Mouse (Mus musculus): ENCODE measurements at regions not wholly inside any gene's neighbourhood (a gene's known extent, or its start where the extent isn't known, plus 50 kb on each side); places are given as distances from the start of the nearest gene placed in this dataset.

DNA sequence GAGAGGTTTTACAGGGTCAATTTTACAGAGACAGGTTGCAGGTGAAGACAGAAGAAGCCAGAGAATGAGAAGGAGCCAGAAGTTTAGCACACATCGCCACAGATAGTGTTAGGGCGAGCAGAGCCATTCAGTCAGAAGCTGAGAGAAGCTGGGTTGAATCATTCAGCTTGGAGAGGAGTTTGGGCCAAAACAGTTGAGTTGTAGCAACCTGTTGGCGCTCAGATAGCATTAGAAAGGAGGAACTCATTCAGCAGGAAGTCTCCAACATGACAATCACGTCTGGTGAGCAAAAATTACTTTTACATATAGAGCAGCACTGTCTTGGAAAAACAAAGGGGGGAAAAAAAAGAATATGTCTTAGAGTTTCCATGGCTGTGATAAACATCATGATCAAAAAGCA is 53.2 kb downstream of the Fam43a start:
- no peak for DNase-seq (ENCODE audit: low spot score)

DNA sequence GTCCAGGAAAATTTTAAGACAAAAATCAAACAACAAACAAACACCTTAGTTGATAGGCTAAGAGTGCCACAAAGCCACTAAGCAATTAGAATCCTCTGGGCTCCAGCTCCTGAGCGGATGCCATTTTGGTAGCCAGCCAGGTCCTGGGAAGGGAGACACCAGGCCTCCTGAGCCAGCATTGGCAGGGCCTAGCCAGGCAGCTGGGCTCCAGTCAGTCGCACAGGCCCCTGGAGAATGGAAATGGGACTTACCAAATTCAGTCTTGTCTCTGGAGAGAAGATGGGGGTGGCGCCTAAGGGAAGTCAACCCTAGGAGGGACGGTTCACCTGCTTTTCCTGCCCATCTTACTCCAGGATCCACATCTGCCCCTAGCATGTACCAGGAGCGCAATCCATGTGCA is 54.3 kb downstream of the Fam43a start:
- DNase-seq (ENCODE audit: low spot score): peak; percentile 8

DNA sequence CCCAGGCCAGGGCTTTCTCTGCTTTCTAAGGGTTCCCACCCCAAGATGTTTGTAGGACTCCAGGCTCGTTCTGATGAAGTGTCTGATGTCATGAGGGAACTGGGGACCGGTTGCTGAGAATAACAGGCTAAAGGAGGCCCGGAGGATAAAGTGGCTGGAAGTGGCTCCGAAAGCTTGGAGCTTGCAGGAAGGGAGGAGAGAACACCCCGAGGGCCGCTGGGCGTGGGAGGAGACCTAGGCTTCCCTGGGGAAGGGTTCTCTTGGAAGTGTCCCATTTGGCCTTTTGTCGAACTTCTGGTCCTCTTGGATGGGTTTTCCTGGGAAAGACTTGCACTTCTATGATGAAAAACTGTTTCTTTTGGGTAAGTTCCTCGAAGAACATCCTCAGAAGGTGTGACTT is 54.7 kb downstream of the Fam43a start:
- DNase-seq (ENCODE audit: low spot score): no peak

DNA sequence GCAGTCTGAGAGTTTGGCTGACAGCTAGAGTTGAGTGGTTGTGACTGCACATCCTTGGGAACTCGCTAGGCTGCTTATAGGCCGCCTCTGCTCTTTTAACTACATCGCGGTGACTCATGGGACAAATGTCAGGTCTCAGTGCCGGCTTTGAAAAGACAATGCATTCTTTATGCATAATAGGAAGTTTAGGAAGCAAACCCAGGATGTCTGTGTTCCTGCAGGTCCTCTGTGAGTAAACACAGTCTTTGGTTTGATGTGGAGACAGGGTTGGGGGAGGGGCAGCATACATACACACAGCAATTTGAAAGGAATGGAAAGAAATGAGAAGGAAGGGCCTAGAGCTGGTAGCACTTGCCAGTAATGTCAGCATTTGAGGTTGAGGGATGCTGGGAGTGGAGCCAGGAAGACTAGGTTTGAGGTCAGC is 56.3 kb downstream of the Fam43a start:
- DNase-seq (ENCODE audit: low spot score): no peak

DNA sequence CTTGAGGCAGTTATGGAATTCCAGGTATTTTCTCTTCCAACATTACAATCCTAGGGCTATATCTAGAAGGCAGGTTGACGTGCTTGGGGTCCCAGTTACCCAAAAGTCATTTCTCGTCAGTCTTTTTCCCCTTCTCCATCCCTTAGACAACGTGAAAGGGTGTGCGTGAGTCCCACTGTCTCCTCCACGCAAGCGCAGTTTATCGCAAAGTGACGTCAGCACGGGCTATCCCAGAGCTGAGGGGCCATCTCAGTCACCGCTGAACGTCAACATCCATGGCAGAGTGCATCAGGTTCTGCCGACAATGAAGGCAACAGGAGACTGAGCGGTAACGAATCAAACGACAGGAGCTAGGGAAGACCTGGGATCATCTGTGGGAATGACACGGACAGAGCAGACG is 57.4 kb downstream of the Fam43a start:
- no peak for DNase-seq (ENCODE audit: low spot score)

DNA sequence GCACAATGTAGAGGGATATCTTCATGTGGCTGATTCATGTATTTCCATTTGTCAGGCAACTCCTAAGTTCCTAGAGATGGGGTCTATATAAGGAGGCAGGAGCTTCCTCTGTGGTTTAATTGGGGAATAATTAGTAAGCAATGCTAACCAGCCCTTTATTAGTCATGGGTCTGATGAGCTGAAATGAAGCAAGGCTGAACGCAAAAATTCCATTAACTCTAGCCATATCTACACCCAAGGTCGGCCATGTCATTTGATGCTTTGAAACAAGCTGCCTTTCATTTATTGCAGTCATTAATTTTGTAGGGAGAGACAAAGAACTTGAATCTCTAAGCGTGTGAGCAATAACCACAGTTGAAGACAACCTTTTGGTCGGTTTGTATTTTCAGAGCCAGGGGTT is 59.4 kb downstream of the Fam43a start:
- DNase-seq (ENCODE audit: low spot score): no peak

DNA sequence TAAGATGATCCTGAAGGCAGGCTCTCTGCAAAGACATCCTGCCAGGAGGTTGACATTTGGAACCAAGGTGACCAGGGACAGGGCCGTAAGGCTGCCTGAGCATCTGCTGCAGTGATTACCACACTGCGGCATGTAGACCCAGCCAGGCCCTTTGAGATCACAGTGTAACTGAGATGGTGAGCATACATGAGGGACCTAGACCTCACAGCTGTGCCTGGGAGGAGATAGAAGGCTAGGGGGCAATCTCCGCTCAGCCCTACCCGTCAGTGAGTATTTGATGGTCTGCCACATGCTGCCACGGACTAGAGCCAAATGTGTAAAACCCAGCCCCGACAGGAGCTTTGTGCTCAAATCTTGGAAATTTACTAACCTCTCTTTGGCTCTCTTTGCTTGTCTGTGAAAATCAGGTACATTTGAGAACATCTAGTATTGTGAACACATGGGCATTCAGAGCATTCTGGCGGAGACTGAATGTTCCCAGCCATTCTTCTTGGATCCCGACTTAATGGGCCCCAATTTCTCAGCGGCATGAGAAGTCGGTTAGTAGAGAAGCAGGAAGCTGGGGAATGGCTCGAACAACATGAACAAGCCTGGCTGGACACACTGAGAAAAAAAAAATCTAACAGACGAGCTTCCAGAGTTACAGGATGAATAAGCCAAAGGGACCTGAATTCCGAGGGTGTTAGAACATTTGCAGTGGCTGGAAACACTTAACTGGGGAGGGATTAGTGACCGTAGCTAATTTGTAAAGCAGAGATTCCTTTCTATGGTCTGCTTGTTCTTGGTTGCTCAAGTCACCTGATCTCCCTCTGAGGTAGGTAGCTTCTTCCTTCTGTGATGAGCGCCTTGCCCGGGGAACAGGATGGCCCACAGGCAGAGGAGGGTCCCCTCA is 61.8 kb downstream of the Fam43a start:
- DNase-seq (ENCODE audit: low spot score): no peak

DNA sequence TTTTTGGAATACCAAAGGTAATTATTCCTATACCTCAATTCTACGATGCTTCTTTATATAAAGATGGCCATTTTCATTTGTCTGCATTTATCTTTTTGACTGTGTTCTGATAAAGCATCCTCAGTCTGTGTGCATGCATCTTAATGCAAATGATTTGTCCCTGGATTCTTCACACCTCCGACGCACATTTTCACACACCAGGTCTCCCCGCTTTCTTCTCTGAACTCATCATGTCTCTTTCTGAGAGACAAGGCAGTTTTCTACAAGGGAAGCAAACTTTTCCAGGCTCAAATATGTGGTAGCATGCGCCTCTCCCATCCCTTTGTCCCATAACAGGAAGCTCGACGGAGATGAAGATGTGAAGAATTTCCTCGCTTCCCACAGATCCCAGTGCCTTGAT is 63.5 kb downstream of the Fam43a start:
- no peak for DNase-seq (ENCODE audit: low spot score)

DNA sequence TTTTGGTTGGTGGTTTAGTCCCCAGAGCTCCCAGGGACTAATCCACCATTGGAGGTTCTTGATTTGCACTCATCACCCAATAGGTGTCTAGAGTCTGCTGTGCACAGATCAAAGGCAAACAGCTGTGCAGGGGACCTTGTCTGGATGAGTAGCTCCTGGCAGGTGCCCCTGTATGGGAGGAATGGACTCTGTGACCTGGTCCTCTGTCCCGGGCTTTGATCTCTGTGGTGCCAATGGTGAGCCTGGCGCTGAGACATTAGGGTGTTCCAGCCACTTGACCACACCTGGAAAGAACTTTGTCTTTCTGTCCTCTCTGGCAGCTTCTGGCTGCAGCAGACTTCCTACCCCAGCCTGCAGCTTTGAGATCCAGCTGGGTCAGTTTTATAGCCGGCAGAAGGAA is 64.4 kb downstream of the Fam43a start:
- no peak for DNase-seq (ENCODE audit: low spot score)

DNA sequence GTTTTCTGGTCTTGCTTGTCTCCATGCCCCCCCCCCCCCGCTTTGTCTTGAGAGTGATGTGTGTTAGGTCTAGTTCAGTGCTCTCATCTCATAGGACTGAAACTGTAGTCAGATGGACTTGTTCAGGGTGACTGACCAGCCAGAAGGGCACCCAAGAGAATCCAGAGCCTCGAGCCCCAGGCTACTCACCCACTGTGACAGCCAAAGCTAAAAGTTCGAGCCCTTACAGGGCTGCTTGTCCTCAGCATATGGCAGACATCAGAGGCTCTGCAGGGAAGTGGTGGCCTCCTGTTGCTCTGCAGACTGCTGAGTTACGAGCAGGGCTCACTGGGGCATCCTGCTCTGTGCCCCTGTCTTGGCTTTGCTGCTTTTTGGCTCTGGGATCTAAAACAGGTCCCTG is 64.9 kb downstream of the Fam43a start:
- DNase-seq (ENCODE audit: low spot score): no peak

DNA sequence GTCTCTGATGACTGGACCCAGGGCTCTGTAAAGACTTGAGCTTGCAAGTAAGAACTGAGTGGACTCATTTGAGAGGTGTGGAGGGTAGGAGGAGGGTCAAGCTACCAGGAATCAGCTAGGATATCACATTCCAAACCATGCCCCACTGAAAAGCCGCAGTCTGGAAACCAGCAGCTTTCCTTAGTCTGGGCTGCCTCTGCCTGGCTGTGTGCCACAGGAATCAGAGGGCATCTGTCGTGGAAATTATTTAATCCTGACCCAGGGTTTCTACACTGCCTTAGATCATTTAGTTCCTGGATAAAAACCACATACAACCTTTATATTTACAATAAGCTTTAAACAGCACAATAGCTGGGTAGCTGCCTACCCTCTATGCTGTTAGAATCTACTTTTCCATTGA is 66.4 kb downstream of the Fam43a start:
- no peak for DNase-seq (ENCODE audit: low spot score)

DNA sequence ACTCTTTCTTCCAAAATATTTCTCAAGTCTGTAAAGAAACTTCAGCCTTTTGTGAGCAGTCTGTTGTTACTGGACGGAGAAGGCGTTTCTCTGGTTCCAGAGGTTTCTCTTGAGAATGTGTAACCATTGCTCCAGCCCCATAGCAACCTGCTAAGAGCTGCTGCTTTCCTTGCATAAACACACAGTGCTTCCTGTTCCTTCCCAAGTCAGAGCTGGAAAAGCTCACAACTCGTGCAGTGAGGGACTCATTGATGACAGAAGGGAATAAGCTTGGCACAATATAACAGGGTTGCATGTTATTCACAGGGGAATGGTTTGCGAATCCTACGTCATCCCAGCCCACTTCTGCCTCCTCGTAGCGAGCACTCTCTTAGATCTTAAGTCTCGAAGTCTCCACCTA is 70.4 kb downstream of the Fam43a start:
- DNase-seq (ENCODE audit: low spot score): no peak

DNA sequence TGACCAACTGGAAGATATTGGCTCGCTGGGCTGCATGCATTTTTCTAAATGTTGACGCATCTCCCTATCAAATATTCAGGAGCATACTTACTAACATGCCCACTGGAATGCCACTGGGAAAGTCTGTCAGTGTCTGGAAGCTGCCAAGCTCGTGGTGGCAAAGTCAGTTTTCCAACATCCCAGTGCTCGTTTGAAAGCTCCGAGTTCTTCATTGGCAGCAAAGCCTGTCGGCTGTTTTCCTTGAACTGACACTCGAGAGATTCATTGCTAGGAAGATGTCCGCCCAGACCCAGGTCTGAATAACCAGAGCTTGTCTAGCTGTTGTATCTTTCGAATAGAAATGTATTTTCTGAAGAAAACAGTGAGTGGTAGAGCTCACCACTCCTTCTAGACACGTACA is 72.1 kb downstream of the Fam43a start:
- DNase-seq (ENCODE audit: low spot score): no peak

DNA sequence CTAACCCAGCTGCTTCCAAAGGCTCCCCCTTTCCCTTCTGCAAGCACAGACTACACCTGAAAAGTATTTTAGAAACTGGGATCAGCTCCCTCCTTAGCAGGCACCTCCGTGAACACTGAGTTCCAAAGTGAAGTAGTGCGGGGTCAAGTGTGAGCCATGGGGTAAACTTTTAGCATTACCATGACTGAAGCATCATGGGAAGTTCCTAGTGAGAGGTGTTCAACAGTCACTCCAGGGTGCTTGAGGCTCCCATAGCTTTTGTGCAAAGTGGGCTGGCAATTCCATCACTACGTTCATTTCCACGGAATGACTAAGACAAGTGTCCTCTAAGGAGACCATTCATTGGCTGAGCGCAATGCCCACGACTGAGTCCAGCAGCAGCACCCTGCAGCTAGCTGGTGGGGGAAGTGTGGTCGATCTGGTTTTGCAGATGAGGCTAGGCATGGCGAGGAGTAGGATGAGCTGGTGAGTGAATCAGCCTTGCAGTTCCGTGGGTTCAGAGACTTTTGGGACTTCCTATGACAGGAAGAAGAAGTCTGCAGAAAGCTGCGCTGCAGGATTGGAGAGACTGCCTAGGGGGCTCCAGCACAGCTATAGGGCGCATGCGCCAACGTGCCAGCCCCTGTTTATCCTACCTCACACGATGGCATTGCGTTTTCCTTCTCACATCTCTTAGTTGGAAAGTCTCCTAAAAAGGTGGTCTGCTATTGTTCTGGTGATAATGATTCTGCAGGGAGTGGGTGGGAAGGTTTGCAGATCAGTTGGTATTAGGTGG is 73.4 kb downstream of the Fam43a start:
- no peak for DNase-seq (ENCODE audit: low spot score)

DNA sequence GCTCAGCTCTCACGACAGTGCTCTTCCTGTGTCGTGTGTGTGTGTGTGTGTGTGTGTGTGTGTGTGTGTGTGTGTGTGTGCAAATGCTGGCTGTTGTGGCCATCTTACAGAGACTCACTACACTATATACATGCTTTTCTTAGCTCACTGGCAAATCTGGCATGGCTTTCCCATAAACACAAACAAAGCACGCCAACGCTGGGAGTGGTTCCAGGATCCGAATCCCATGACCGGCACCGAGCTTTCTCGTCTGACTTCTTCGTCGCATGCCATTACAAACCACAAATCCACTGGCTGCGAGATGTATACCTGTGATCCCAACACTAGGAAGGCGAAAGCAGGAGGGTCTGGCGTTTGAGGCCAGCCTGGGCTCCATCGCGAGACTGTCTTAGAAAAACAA is 74.1 kb downstream of the Fam43a start:
- DNase-seq (ENCODE audit: low spot score): no peak

DNA sequence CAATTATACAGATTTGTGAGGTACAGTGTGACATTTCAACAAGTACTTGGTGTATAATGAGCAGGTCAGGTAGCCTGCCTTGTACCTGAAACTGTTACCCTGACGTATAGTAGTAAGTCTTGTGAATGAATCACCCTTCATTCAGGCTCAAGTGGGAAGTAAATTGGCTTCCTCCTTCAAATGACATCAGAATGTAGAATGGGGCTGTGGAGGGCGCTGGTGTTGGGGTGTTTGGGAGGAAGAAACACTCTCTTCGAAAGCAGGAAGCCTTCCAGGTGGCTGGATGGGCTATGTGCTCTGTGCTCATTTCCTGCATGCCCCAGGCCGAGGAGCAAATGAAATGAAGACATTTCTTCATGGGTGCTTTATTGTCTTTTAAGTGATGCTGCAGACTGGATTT is 76.3 kb downstream of the Fam43a start:
- no peak for DNase-seq (ENCODE audit: low spot score)

DNA sequence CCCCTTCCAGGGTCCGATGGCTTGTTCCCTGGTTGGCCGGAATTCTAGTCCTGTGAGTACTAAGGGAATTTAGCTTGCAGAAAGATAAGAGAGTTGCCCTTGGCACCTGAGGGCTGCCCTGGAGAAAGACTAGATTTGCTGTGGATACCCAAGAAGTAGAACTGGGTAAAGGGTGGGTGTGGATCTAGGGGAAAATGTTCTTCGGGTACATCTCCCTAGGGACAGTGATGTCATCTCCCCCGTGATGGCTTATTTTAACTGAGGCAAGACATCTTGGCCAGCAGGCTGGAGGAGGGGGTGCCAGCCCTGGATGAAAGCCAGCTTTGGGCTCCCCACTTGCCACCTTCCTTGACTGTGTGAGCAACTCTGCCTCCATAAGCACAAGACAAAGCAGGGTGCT is 77.5 kb downstream of the Fam43a start:
- no peak for DNase-seq (ENCODE audit: low spot score)

DNA sequence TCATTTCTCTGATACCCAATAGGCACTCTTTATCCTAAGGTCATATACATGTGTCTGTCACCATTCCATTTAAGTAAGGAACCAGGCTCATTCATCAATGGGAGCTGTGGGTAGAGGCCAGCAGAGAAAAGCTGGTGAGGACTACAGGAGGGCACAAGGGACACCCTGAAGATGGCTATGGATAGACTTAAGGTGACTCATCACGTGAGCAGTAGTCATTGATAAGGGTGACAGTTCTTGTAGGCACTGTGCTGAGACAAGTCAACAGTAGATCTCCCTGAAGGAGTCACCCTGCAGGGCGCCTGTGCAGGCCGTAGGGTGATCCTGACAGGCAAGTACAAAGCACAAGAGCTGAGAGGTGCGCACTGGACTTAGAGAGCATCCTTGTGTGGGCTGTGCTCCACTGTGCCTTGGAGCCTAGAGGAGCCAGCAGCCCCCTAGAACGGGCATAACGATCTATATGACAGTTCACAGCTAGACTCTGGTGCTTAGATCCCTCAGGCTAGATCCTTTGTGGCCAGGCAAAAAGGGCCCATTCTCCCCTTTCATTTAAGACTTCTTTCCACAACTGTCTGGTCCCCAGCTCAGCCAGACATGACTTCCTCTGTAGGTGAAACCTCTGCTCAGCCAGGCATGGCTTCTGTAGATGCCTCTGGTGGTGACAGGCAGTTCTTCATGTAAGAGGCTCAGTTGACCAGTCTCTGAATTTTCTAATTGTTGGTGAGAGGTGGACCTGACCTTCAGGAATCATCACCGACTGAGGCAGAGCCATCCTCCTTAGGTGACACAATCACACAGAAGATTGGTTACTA is 78.6 kb downstream of the Fam43a start:
- DNase-seq (ENCODE audit: low spot score): no peak

DNA sequence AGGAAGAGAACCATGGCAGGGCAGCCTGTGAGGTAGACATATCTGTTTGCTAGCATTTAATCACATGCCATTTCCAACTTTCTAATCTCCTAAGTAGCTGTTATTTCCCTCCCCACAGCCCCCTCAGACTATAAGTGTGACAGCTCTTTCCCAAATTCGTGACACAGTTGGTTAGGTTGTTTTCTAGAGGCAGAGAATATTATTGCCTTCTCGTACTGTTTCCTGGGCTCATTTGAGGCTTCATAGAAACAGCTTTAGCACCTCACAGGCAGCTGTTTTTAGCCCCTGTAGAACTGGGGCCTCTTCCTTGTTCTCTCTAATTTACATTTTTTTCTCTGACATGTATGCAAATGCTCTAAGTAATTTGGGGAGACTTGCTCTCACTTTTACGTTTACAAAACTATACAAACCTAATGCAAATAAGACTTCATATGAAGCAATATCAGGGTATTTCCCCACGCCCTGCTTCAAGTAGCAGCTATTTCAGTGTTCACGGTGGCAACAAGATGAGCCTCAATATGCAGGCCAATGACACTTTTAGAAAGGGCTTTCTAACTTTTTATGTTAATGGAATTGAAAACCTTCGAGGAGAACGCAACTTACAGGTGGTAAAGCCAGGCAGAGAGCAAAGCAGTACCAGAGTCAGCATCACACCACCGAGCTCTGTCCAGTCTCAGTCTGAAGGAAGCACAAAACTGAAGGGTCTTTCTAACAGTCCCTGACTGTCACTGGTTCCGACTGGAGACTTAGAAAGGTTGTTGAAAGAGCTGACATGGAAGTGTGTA is 79.4 kb downstream of the Fam43a start:
- no peak for DNase-seq (ENCODE audit: low spot score)

DNA sequence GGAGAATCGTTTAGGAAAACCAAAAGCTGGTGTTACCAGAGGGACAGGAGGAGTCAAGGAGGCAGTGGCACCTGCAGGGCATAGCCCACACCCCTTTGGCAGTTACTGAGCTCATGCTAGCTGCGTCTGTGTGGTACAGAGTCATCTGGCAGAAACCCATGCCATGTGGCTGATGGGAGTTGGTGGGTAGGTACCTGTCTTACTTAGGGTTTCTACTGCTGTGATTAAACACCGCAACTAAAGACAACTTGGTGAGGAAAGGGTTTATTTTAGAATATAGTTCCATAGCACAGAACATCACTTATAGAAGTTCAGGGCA is 79.9 kb downstream of the Fam43a start:
- no peak for DNase-seq (ENCODE audit: low spot score)

DNA sequence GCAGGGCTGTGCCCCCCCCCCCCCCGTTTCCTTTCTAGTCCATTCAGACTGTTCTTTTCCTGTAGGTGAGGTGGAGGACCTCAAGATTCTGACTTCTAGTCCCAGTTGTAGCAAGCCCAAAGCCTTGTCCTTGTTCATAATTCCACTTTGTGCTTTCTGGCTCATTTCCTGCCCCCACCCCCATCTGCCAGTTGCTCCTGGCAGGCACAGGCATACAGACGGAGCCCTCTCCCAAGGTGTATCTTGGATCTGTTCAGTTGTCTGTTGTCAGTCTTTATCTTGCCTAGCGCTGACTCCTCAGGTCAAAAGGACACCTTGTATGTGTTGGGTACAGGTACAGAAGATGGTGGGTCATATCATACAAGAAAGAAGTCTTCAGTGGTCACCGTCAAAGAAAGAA is 81.9 kb downstream of the Fam43a start:
- no peak for DNase-seq (ENCODE audit: low spot score)

DNA sequence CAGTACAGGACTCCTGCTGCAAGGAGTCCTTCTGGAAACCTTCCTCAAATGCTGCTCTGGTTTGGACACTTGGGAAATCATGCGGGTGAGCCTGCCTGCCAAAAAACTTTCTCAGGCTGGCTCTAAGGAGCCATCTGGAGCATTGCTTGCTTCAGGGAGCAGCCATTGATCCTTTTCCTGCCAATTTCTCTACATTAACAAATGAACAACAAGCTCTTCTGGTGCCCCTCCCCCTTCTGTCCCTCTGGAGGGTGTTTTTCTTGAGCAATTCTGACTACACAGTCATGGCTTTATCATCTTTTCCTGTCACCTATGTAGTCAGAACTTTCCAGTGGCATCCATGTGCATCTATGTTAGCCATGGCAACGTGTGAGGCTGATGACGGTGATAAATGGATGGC is 84.5 kb downstream of the Fam43a start:
- no peak for DNase-seq (ENCODE audit: low spot score)
